Comparison of ENCODE assay signal across 13 mouse cellular contexts in genomic region chr6:121120776-121121175, GRCm38 (mm10).
"Had no signal": no experiment of that assay in that cellular context is flagged by ENCODE, and none has a peak within 500 bp of the region (broad histone marks: within the 10 kb centered on the region; RNA-seq: fewer than 3 reads in every experiment).

No protein-coding gene starts in this region.

- H3K27me3 ChIP-seq: intestine, embryonic 15.5 days; midbrain, embryonic 15.5 days had no signal

- H3K36me3 ChIP-seq: intestine, embryonic 15.5 days; liver, embryonic 13.5 days; midbrain, embryonic 10.5 days; midbrain, embryonic 15.5 days had no signal

- H3K4me3 ChIP-seq: intestine, embryonic 15.5 days; left cerebral cortex, adult 2 months; liver, embryonic 13.5 days; megakaryocyte, embryonic 14.5 days; midbrain, embryonic 10.5 days; midbrain, embryonic 15.5 days had no signal

- DNase-seq: kidney, adult 9 months; kidney, postnatal 36 days; layer of hippocampus, postnatal 36 days; liver, embryonic 13.5 days; lung, adult 2 months; lung, postnatal 36 days; thymus, postnatal 25 days had no signal

- ATAC-seq: intestine, embryonic 15.5 days; lung, postnatal 0 days; midbrain, embryonic 15.5 days had no signal

- H3K4me2 ChIP-seq: intestine, embryonic 15.5 days; liver, embryonic 13.5 days; midbrain, embryonic 15.5 days had no signal

- H3K4me1 ChIP-seq: intestine, embryonic 15.5 days; midbrain, embryonic 15.5 days had no signal

- H3K27ac ChIP-seq: intestine, embryonic 15.5 days; left cerebral cortex, adult 2 months; liver, embryonic 13.5 days; midbrain, embryonic 10.5 days; midbrain, embryonic 15.5 days had no signal

- H3K9ac ChIP-seq: intestine, embryonic 15.5 days; liver, embryonic 13.5 days; midbrain, embryonic 15.5 days had no signal

- H3K9me3 ChIP-seq: intestine, embryonic 15.5 days; liver, embryonic 13.5 days; midbrain, embryonic 10.5 days; midbrain, embryonic 15.5 days had no signal
